Mouse (Mus musculus) ovary, postnatal 36 days (tissue): ENCODE measurements around the gene Gm10337.
A peak's percentile ranks its signal among the peaks of the same experiment; 100 is the strongest.

Experiments used
- DNase-seq: peaks from one replicate; pipeline ENCODE4 v3.0.0; 2022; ENCODE audit warnings: low spot score, mixed read lengths

Gene Gm10337

GRCm38 (mm10) chr15:102503447-102503846 is at the start of gene Gm10337:
TSS of gene Gm10337 (plus strand) at chr15:102503722.
- no peak for DNase-seq

- no peak for DNase-seq
Observed at GRCm38 (mm10) chr15:102455993-102456392, 47.5 kb upstream of the Gm10337 start.

GRCm38 (mm10) chr15:102458050-102458736 is 45.3 kb upstream of the Gm10337 start:
- DNase-seq = no peak

- DNase-seq = peak; percentile 84
Observed at GRCm38 (mm10) chr15:102458904-102459317, 44.6 kb upstream of the Gm10337 start, which contains the start of gene Prr13. TSS of gene Prr13 (plus strand) at chr15:102459028.

GRCm38 (mm10) chr15:102459381-102459780 is 44.1 kb upstream of the Gm10337 start:
- DNase-seq = no peak

GRCm38 (mm10) chr15:102459847-102460246 is 43.7 kb upstream of the Gm10337 start:
- no peak for DNase-seq

- no peak for DNase-seq
Observed at GRCm38 (mm10) chr15:102460409-102460808, 43.1 kb upstream of the Gm10337 start.

GRCm38 (mm10) chr15:102460971-102461370 is 42.6 kb upstream of the Gm10337 start:
- DNase-seq = no peak

GRCm38 (mm10) chr15:102461430-102462075 is 42.0 kb upstream of the Gm10337 start:
- no peak for DNase-seq

GRCm38 (mm10) chr15:102463666-102464065 is 39.9 kb upstream of the Gm10337 start:
- no peak for DNase-seq

GRCm38 (mm10) chr15:102468675-102469370 is 34.7 kb upstream of the Gm10337 start:
- no peak for DNase-seq

GRCm38 (mm10) chr15:102470183-102470604 is 33.3 kb upstream of the Gm10337 start, which contains the start of gene Pcbp2:
TSS of gene Pcbp2 (plus strand) at chr15:102470539.
- DNase-seq = peak; percentile 96

- peak; percentile 85 for DNase-seq
Observed at GRCm38 (mm10) chr15:102470605-102471294, 32.8 kb upstream of the Gm10337 start.

GRCm38 (mm10) chr15:102471295-102471645 is 32.3 kb upstream of the Gm10337 start:
- no peak for DNase-seq

- no peak for DNase-seq
Observed at GRCm38 (mm10) chr15:102471727-102472126, 31.8 kb upstream of the Gm10337 start.

- DNase-seq = no peak
Observed at GRCm38 (mm10) chr15:102473246-102473645, 30.3 kb upstream of the Gm10337 start.

- DNase-seq = no peak
Observed at GRCm38 (mm10) chr15:102474520-102474919, 29.0 kb upstream of the Gm10337 start.

GRCm38 (mm10) chr15:102483136-102483535 is 20.4 kb upstream of the Gm10337 start:
- no peak for DNase-seq

GRCm38 (mm10) chr15:102485853-102486252 is 17.7 kb upstream of the Gm10337 start:
- no peak for DNase-seq

- DNase-seq = no peak
Observed at GRCm38 (mm10) chr15:102487664-102488063, 15.9 kb upstream of the Gm10337 start.

GRCm38 (mm10) chr15:102498322-102498721 is 5.2 kb upstream of the Gm10337 start:
- no peak for DNase-seq

- no peak for DNase-seq
Observed at GRCm38 (mm10) chr15:102499370-102499769, 4.2 kb upstream of the Gm10337 start.
